Mouse (Mus musculus) midbrain, embryonic 16.5 days (tissue): ENCODE measurements around the gene Synpo2. TPM values are rescaled to one million over a fixed set of nuclear protein-coding genes. Genes with fewer than 3 reads are reported as not detected.
"Not testable (repeated sequence)": the region's sequence is repeated elsewhere in the genome, so short reads cannot be mapped to it uniquely, and the experiment has no call there.

Source experiments
- ATAC-seq: fragments of 200-750 bp; cut with Nextera tagmentation; 2 replicates; pipeline ENCODE4 v1.8.0; 2017; ENCODE audit warnings: moderate TSS enrichment
- H3K27ac ChIP-seq: fragments of 300-500 bp; sonication (generic); 2 replicates; pipeline ENCODE4 v1.5.1; 2014; ENCODE audit warnings: mild to moderate bottlenecking, low read length, mixed read lengths
- H3K27me3 ChIP-seq: fragments of 300-500 bp; sonication (generic); 2 replicates; pipeline ENCODE4 v1.6.1; 2014; ENCODE audit warnings: low read depth, low read length, mixed read lengths; ENCODE audit not compliant: control insufficient read depth, insufficient read depth
- H3K36me3 ChIP-seq: fragments of 300-500 bp; sonication (generic); 2 replicates; pipeline ENCODE4 v1.6.1; 2014; ENCODE audit warnings: mild to moderate bottlenecking, low read length, moderate library complexity, mixed read lengths; ENCODE audit not compliant: control insufficient read depth, insufficient read depth
- H3K4me1 ChIP-seq: fragments of 300-500 bp; sonication (generic); 2 replicates; pipeline ENCODE4 v1.6.1; 2014; ENCODE audit warnings: mild to moderate bottlenecking, low read length, mixed read lengths; ENCODE audit not compliant: control insufficient read depth, insufficient read depth
- H3K4me2 ChIP-seq: fragments of 300-500 bp; sonication (generic); 2 replicates; pipeline ENCODE4 v1.6.1; 2014; ENCODE audit warnings: mild to moderate bottlenecking, low read length, mixed read lengths
- H3K4me3 ChIP-seq: fragments of 300-500 bp; sonication (generic); 2 replicates; pipeline ENCODE4 v1.5.1; 2014; ENCODE audit warnings: low read depth, mild to moderate bottlenecking, low read length, moderate library complexity, mixed read lengths
- H3K9ac ChIP-seq: fragments of 300-500 bp; sonication (generic); 2 replicates; pipeline ENCODE4 v1.6.1; 2014; ENCODE audit warnings: low read depth, low read length, mixed read lengths
- H3K9me3 ChIP-seq: fragments of 300-500 bp; sonication (generic); replicated peaks from 2 replicates; pipeline ENCODE4 v1.6.1; 2014; ENCODE audit warnings: mild to moderate bottlenecking, low read length, mixed read lengths; ENCODE audit not compliant: control insufficient read depth, poor library complexity, severe bottlenecking
- WGBS: fragments of 180-500 bp; shearing (Covaris S2); extraction: QIAGEN DNeasy Blood & Tissue Kit; methylation state at CpG from one replicate; pipeline ENCODE4 v1.1.7; 2014; 5-methylcytosine and 5-hydroxymethylcytosine counted together
- polyA plus RNA-seq: library from polyadenylated mRNA; unstranded; fragments of >200 nt; fragmentation: Nextera tagmentation; extraction: Ambion mirVana; gene quantifications from 2 replicates; pipeline ENCODE4 v1.2.1, GENCODE M21; 2015

The Synpo2 gene
- polyA plus RNA-seq, 1 experiment from 2014 or later = 3.2 TPM

DNA sequence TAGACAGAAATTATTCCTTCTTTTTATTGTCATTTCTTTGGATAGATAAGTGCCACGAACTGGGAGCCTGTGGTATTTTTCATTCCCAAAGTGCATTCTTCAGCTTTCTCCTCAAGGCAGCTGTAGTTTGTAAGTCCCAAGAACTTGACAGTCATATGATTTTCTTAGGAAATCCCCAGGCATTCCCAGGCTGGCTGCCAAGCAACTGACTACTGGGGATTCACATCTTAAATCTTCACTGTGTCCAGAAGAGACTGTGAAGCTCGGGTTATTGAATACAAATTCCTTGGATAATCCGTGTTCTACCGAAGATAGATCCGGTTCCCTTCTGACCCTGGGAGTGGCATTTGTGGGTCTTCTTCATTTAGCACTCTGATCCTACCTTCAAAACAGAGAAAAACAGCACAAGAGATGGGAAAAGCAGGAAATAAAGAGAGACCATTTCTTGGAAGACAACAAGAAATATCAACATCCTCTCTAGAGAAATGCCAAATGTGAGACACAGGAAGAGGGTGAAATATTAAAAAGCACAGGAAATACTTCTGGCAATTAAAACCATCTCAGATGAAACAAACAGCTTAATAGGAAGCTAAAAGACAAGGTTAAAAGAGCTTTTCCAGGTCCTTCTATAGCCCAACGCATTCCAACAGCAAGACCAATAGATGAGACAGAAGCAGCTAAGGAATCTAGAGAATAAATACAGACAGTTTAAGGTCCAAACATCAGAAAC is 97.5 kb downstream of the Synpo2 start:
- no peak for ATAC-seq
- 54% methylated on average over 6 of the region's 6 CpGs for WGBS

GRCm38 (mm10) chr3:123132101-123132500 is 103.8 kb downstream of the Synpo2 start:
- H3K27ac ChIP-seq = no peak overlapping the region
- ATAC-seq = no peak
- no peaks in the 10 kb centered on the region for H3K27me3 ChIP-seq
- H3K4me2 ChIP-seq = no peak overlapping the region
- no peak overlapping the region for H3K9ac ChIP-seq
- H3K36me3 ChIP-seq = no peaks in the 10 kb centered on the region
- WGBS = 82% methylated on average over 2 of the region's 2 CpGs
- H3K4me3 ChIP-seq = no peak overlapping the region
- H3K9me3 ChIP-seq = no peaks in the 10 kb centered on the region
- H3K4me1 ChIP-seq = no peaks in the 10 kb centered on the region

More for the DNA sequence above, 97.5 kb downstream of the Synpo2 start:
- Histone ChIP-seq H3K36me3 (no peaks in the 10 kb centered on the region), H3K27ac (no peak overlapping the region), H3K4me2 (no peak overlapping the region), H3K27me3 (no peaks in the 10 kb centered on the region), H3K9me3 (no peaks in the 10 kb centered on the region), H3K9ac (no peak overlapping the region), H3K4me1 (no peaks in the 10 kb centered on the region), H3K4me3 (no peak overlapping the region)

GRCm38 (mm10) chr3:123131151-123131756 is 104.7 kb downstream of the Synpo2 start:
- Histone ChIP-seq H3K27ac (no peak overlapping the region), H3K9ac (no peak overlapping the region), H3K4me3 (no peak overlapping the region), H3K9me3 (no peaks in the 10 kb centered on the region), H3K4me1 (no peaks in the 10 kb centered on the region), H3K36me3 (no peaks in the 10 kb centered on the region), H3K27me3 (no peaks in the 10 kb centered on the region), H3K4me2 (no peak overlapping the region)
- 96% methylated on average over 6 of the region's 6 CpGs for WGBS
- ATAC-seq = no peak

DNA sequence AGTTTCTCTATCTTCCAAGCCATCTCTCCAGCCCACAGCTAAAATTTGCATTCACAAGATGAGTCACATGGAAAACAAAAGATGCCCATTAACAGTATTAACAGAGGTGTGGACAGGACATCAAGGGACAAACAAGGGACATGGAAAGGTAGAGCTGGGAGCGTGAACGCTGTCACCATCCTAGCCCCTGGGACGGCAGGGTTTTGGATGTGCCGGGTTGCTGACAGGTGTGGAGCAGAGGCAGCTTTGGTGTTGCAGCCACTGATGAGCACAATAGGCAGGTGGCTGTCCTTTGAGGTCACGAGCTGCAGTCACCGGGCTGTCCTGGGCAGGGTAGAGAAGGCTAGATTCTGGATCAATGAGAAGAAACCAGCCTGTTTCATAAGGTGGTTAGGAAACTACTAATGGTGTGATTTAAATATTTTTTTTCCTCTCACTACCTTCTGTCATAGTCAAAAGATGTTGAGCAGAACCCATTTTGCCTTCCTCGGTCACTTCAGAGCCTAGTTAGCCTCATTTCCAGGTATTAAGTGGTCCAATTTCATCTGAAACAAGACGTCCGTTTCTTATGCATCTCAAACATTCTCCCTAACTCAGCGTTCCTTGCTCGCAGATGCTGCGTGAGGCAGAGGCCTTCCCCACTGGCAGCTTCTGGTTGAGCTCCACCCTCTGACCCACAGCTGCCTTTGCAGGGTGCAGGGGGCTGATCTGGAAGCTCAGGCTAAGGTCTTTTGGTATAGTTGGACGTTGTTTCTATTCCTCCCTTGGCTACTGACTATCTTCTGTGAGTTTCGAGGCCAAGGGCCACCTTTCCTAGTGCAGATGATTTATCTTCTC is 105.4 kb downstream of the Synpo2 start:
- Histone ChIP-seq H3K36me3 (no peaks in the 10 kb centered on the region), H3K27me3 (no peaks in the 10 kb centered on the region), H3K4me2 (no peak overlapping the region), H3K9ac (no peak overlapping the region), H3K4me3 (no peak overlapping the region), H3K9me3 (no peaks in the 10 kb centered on the region), H3K4me1 (no peaks in the 10 kb centered on the region), H3K27ac (no peak overlapping the region)
- no peak for ATAC-seq
- 80% methylated on average over 14 of the region's 14 CpGs for WGBS

DNA sequence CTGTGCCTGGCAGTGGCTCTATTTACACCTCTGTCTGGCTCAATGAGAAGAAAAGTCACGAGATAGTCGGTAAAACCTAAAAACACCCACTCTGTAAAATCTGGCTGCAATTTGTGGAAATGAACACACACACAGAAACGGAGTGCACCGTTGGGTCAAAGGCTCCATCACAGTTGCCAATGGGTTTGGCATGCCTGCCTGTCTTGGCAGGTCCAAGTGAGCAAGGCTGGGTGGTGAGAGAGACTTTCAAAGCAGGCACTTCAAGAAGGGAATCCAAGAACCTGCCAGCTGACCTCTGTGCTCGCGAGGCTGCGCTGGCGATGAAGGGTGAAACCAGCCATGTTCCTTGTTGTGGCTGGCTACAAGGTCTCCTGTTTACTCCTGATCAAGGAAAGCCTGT is 107.2 kb downstream of the Synpo2 start:
- ATAC-seq = no peak
- no peaks in the 10 kb centered on the region for H3K9me3 ChIP-seq
- H3K4me2 ChIP-seq = no peak overlapping the region
- H3K9ac ChIP-seq = no peak overlapping the region
- H3K4me3 ChIP-seq = no peak overlapping the region
- no peaks in the 10 kb centered on the region for H3K27me3 ChIP-seq
- H3K36me3 ChIP-seq = no peaks in the 10 kb centered on the region
- H3K4me1 ChIP-seq = no peaks in the 10 kb centered on the region
- no peak overlapping the region for H3K27ac ChIP-seq
- 82% methylated on average over 8 of the region's 8 CpGs for WGBS

GRCm38 (mm10) chr3:123128091-123128490 is 107.9 kb downstream of the Synpo2 start:
- no peak overlapping the region for H3K4me3 ChIP-seq
- WGBS = 80% methylated on average over 7 of the region's 7 CpGs
- H3K27ac ChIP-seq = no peak overlapping the region
- H3K9ac ChIP-seq = no peak overlapping the region
- H3K4me2 ChIP-seq = no peak overlapping the region
- ATAC-seq = no peak
- H3K36me3 ChIP-seq = no peaks in the 10 kb centered on the region
- H3K27me3 ChIP-seq = no peaks in the 10 kb centered on the region
- no peaks in the 10 kb centered on the region for H3K9me3 ChIP-seq
- no peaks in the 10 kb centered on the region for H3K4me1 ChIP-seq

DNA sequence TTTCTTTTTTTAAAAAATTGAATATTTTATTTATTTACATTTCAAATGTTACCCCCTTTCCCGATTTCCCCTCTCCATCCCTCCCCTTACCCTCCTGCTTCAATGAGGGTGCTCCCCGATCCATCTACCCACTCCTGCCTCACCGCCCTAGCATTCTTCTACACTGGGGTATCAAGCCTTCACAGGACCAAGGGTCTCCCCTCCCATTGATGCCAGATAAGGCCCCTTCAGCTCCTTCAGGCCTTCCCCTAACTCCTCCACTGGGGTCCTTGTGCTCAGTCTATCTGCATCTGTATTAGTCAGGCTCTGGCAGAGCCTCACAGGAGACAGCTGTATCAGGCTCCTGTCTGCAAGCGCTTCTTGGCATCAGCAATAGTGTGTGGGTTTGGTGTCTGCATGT is 109.2 kb downstream of the Synpo2 start:
- 90% methylated on average over 4 of the region's 4 CpGs for WGBS
- H3K27me3 ChIP-seq, H3K27ac ChIP-seq, H3K4me1 ChIP-seq, H3K9ac ChIP-seq, H3K36me3 ChIP-seq, ATAC-seq, H3K9me3 ChIP-seq, H3K4me3 ChIP-seq, H3K4me2 ChIP-seq: not testable (repeated sequence)

- Histone ChIP-seq H3K9me3 (no peaks in the 10 kb centered on the region), H3K27me3 (no peaks in the 10 kb centered on the region), H3K36me3 (no peaks in the 10 kb centered on the region), H3K27ac (no peak overlapping the region), H3K9ac (no peak overlapping the region), H3K4me2 (no peak overlapping the region), H3K4me1 (no peaks in the 10 kb centered on the region), H3K4me3 (no peak overlapping the region)
- ATAC-seq = no peak
- 86% methylated on average over 8 of the region's 8 CpGs for WGBS
These were observed 112.1 kb downstream of the Synpo2 start for GRCm38 (mm10) chr3:123123817-123124216.
